Mouse (Mus musculus): ENCODE measurements around the gene Uqcc2.

Gene Uqcc2

DNA sequence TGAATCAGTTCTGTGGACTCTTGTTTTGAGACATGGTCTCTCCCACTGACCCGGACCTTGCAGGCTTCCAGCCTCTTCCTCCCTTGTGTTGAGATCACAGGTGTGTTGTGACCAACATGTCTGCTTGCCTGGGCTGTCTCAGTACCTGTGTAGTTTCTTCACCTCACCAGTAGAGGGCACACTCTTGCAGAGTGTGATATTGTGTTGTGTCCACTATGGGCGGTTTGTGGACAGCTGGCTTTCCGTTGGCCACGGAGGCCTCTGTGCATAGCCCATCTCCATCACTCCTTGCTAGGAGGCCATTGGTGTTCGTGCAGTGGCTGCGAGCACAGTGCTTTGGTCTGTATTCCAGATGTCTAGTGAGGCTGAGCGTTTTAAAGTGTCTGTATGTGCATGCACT is 56.6 kb downstream of the Uqcc2 start:
- DNase-seq (ENCODE audit: low spot score): no peak

DNA sequence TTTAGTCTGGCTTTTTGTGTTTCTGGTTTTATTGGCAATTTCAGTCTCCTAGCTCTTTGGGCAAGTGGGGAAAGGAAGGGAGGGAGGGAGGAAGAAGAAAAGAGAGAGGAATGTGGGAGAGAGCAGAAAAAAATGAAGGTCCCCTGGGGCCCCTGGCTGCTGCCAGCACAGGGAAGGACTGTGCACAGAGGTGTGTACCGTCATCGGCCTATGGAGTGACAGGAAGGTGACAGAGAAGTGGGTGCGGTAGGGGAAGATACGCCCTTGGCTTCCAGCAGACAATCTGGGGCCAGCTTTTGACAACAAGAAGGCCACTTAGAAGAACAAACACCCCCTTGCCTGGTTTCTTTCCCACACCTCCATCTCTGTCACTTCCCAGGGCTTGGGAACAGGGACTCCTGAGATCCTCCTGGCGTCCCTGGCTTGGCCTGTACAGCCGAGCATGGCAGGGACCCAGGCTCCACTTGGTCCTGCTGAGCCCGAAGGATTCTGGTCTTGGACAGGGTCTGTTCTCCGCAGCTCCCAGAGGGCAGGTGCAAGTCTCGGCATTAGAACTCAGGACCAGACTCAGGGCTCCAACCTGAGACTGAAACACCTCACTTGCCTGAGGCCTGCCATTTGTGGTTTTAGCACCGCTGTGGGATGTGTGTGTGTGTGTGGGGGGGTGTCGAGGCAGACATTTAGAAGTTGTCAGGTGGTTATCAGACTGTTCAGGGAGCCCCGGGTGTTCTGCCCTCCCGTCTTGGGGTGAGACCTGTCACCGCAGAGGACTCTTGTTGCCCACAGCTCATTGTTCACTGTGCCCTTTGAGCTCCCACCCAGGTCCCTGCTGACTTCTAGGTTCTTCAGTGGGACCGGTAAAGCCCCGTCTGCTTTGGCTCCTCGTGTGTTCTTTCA is 58.6 kb downstream of the Uqcc2 start:
- DNase-seq (ENCODE audit: low spot score): no peak

DNA sequence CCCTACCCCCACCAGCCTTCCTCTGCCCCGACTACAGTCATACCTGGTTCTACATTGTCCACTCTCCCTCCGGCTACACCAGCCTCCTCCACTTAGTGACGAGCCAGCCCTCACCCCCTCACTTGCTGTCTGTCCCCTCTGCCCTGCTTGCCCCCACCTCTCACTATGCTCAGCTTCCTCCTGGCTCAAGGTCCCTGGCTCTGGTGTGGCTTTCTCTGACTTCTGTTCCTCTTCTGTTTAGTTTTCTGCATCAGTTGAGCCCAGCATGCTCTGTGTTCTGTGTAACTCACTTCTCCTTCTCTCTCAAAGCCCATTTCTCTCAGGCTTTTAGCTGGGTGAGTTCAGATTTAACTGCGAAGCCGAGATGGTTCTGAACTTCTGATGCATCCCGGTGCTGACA is 59.5 kb downstream of the Uqcc2 start:
- no peak for DNase-seq (ENCODE audit: low spot score)

DNA sequence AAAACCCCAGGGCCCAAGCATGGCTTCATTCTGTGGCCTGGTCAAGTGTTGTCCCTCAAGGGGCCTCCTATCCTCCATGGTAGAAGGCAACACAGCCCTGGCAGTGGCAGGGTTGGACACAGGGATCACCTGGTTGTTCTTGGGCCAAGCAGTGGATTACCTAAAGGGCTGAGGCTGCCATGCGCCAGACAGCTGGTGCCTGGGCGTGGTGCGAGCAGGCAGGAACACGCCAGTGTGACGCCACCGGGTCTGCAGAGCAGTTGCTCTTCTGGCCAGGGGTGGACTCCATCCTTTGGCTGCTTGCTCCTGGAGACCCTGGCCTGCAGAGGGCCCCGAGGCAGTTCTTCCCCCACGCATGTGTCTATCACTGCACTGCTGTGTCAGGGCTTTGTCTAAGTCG is 59.9 kb downstream of the Uqcc2 start:
- peak; percentile 76 for DNase-seq (ENCODE audit: low spot score)

DNA sequence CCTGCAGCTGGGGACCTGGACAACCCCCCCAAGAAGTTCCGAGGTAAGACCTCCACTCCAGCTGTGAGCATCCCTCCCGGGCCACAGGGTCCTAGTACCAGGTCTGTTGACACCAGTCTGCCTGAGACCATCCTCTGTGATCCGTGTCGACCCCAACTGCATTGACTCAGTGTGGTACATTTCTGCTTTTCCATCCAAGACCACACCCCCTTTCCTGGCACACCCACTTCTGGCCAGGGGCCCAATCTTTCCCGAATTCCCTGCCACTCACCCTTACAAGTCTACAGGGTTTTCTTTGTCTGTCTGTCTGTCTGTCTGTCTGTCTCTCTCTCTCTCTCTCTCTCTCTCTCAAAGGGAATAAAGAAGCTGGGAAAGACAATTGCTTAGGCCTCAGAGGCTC is 60.6 kb downstream of the Uqcc2 start:
- no peak for DNase-seq (ENCODE audit: low spot score)

Measured in urinary bladder, postnatal 14 days (tissue).